Mouse (Mus musculus): ENCODE measurements around the gene Strip1. TPM values are rescaled to one million over a fixed set of nuclear protein-coding genes. Genes with fewer than 3 reads are reported as not detected.
A peak's percentile ranks its signal among the peaks of the same experiment; 100 is the strongest.

Gene Strip1
- total RNA-seq, 1 experiment from 2014 or later, result 21.6 TPM

DNA sequence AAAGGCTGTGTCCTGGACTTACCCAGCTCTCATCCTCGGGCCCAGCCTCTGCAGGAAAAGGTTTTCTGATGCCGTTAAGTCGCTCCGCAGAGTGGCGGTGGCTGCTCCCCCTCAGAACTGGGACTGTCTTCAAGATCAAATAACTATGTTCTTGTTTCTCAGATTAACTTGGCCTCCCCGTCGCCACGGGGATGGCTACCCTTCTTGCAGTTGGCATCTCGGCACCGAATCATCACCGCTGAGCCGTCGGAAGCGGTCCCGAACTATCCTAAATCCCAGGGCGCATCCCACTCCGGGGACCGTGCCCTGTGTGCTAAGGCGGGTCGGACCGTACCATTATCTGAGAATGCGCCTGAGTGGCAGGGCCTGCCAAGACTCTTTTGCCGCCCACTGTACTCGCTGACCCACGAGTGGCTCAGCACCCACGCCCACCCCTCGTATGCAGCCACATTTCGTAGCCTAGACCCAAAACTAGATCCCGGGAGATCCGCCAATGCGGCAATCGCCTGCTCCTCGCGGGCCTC lies 35.5 kb downstream of the Strip1 start:
- ATAC-seq (replicated peaks; ENCODE audit: low read depth, poor library complexity, severe bottlenecking), result 0 out of 2 replicates have a peak, but pooled peaks have one; percentile 2

DNA sequence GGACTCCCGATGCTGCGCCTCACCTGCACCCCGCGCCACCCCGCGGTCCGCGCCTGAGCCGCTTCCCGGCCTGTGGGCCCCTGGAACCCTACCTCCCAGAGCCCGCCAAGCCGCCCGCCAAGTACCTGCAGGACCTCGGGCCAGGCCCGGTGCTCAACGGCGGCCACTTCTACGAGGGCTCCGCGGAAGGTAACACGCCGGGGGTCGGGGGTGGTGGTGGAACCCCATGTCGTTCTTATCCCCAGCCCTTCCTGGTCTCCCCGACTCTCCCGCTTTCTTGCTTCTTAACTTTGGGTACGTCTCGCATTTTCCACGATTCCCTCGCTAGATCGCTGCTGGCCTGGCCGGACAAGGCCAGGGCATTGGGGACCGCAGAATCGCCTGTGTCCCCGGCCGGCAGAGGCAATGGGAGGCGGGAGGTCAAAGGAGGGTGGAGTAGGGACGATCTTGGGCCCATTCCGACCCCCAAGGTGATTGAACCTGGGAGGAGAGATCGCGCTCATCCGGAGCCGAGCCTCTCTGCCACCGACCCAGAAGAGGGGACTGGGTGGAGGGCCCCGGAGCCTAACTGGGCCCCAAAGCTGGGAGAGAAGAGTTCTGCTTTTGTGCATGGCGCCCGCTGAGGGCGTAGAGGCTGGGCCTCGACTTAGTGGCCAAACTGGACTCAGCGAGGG lies 36.1 kb downstream of the Strip1 start:
- ATAC-seq (replicated peaks; ENCODE audit: low read depth, poor library complexity, severe bottlenecking), result peak; percentile 27

DNA sequence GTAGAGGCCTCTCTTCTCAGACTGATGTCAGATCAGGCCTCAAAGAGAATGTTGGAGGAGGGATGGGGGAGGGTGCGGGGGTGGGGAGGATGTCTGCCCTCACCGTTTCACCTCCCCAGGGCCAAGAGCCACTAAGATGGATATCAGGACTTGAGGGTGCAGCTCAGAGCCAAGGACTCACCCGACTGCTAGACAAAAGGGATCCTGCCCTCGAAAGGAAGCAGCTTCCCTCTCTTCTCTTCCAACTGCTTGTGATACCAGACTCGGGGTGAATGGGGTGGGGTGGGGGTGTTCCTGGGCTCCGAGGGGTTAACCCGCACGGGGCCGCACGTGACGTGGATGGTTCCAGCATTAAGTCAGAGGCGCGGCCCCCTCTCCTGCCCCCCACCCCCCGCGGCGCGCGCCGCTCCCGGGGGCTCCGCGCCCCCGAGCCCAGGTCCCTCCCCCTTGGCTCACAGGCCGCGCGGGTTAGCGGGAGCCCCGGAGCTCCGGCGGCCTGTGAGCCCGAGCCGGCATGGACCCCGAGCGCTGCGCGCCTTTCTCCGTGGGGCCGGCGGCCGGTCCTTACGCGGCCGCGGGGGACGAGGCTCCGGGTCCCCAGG lies 36.7 kb downstream of the Strip1 start, which contains the start of gene Alx3:
TSS of gene Alx3 (plus strand) at position 370 of the 602 bp plus-strand sequence.
- ATAC-seq (replicated peaks; ENCODE audit: low read depth, poor library complexity, severe bottlenecking), result no peak

DNA sequence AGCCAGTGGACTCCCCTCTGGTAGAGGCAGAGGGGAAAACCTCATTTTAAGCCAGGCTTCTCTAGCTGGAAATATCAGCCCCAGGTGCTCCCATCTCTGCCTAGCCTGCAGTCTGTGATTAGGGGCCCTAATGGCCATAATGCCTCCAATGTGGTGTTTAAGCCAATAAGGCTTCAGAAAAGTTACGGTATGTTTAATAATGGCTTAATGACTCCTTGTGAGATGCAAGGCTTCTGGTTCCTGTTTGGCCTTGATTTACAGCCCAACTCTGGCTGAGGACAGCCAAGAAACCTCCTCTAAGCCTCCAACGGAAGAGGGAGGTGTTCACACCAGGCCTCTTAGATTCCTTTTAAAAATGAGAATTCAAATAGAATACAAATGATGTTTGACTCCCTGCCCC lies 37.9 kb downstream of the Strip1 start:
- no peak for ATAC-seq (replicated peaks; ENCODE audit: low read depth, poor library complexity, severe bottlenecking)

DNA sequence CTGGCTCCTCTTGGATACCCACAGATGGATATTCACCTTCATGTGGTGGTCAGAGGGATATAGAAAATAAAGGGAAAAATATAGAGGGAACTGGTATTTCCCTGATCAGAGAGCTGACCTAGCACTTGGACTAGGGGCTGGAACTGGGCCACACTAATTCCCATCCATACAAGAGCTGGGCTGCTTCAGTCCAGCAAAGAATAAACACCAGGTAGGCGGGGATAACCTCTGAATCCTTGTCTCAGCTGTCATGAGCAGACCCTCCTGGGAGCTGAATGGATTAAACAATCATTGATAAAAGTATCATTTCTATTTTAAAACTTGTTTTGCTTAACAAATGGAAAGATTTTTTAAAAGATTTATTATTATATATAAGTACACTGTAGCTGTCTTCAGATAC lies 39.9 kb downstream of the Strip1 start:
- ATAC-seq (replicated peaks; ENCODE audit: low read depth, poor library complexity, severe bottlenecking), result no peak

DNA sequence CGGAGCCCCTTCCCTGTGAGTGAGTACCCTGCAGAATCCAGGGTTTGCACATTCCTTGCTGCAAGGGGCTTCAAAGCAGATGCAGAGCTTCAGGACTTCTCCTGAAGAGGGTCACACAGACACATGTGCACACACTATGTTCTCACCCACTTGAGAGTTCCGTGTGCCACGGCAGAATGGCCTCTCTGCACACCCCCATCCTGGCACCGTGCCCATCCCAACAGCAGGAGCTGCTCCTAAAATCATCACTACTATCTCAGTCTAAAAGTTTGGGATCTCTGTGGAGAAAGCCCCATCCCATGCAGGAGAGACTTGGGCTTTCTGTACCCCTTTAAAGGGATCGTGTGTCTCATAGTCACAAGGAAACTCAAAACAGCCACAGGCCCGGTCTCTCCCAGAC lies 45.0 kb downstream of the Strip1 start:
- no peak for ATAC-seq (replicated peaks; ENCODE audit: low read depth, poor library complexity, severe bottlenecking)

DNA sequence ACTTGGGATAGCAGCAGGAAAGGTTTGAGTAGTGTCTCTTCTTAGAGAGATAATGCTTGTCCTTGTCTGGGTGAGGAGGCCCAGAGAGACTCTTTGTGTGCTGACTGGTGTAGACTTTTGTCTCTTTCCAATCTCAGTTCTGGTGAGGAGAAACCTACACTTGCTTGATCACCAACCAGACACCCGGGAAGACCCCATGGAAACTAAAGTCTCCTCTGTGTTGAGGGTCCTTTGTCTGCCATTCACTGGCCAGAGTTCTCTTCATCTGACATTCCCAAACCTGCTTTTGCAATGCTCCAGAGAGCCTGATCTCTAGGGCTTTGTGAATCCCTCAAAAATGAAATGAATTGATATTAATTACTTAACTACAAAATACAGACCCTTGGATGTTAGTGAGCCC lies 47.6 kb downstream of the Strip1 start:
- ATAC-seq (replicated peaks; ENCODE audit: low read depth, poor library complexity, severe bottlenecking), result no peak

DNA sequence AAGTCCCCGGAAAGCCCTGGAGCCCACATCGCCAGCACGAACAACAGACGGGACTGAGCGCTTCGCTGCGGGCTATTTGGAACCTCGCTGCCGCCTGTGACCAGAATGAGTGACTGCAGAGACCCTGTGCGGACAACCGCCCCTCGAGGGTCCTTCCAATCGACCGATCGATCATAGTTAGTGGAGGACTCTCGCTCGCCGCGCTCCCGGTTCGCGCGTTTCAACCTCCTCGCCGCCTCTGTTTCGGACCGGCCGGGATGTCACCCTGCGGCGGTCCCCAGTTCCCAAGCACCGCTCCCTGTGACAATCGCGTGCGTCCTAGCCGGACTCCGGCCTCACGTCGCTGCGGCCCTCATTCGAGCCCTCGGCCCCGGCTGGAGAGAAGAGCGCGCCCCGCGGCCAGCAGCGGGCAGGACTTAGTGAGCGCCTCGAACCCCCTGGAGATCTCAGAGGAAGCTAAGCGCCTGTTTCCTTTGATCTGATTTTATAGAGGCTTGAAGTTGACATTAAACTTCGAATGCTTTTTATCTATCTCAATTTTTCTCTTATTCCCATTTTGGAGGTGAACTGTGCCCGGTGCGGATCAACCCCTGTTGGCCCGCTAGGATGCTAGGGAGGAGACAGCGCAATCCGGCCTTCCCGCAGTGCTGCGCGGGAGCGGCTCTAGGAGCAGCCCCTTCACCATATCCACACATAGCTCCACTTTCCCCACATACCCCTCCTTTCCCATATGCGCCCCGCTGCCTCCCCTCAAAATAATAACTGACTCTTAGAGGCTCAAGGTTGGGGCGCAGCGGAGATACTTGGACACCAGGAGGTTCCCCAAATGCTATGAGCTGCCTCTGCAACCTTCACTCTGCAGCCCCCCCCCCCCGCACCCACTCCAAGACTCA lies 48.4 kb downstream of the Strip1 start:
- ATAC-seq (replicated peaks; ENCODE audit: low read depth, poor library complexity, severe bottlenecking), result no peak

DNA sequence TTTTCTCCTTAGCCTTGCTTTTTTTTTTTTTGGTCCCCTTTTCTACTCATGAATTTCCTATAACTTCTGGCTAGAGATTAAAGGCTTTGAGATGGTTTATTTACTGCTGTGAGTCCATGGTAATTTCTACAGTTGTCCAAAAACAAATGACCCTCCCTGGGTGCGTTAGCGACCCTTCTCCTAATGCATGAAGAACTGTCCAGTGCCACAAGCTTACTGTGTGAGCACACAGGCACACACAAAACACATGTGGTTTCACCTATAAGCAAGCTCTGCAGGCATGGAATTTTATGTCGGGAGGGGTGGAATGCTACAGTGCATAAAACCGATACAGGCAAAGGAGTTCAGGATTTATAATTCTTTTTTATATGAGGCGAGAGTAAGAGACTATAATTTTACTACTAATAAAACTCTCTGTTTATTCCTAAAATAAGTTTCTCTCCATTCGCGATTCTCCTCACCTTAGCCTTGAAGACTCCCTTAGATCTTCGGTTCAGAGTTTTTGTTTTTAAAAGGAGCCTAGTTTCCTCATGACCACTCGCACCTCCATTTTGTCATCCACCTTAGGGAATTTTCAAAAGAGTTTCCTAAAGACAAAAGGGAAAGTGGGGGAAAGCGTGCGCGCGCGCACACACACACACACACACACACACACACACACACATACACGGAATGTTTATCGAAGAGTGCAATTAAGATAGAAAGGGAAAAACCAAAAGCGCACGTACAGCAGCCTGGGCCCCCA lies 49.2 kb downstream of the Strip1 start:
- ATAC-seq (replicated peaks; ENCODE audit: low read depth, poor library complexity, severe bottlenecking), result no peak

DNA sequence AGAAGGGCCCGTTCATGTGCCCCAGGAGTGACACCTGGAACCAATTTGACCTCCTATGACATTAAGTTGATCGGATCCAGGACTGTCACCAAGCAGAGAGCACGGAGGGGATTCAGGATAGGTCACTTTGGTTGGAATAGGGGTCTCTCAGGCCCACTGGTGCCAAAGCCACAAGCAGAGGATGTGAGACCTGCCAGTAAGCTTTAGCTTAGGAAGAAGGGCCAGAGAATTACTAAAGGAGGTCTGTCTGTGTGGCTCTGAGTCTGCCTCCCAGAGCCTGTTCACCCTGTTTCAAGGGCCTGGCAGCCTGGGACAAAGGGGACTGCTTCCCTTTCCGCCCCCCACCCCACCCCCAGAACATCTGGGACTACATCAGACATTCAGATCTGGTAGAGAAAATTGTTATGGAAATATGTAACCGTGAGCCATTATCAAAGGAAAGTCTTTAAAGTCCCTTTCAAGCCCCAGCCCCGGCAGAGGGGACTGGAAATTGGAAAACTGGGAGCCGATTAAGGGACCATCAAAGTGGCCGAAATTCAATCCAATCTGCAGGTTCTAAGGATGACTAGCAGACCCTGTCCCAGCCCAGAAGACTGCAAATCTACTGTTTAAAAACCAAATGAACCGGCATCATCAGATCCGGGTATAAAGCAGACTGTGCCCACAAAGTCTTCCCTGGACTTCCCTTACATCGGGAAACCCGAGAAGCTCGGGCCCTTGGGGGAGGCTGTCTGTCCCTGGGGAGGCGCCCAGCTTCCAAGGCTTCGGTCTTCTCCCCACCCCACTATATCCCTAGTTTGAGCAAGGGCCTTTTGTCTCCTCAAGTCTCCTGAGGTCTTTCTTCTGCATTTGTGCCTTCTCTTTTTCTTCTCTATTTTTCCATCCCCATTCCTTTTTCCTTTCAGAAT lies 50.1 kb downstream of the Strip1 start:
- no peak for ATAC-seq (replicated peaks; ENCODE audit: low read depth, poor library complexity, severe bottlenecking)

DNA sequence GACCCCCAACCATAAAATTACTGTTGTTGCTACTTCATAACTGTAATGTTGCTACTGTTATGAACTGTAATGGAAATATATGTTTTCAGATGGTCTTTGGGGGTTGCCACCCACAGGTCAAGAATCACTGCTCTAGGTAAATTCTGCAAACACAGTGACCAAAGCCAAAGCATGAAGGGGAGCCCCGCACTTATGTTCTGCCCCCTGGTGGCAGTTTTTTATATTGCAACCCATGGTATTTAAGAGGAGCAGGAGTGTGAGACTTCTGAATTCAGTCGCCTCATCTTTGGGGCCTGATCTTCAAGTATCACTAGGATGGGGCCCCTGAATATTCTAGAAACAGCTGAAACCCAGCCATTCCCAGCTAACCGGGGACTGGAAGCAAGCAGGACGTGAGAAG lies 52.0 kb downstream of the Strip1 start:
- peak; percentile 60; the same call in 1 of the 2 replicates for ATAC-seq (replicated peaks; ENCODE audit: low read depth, poor library complexity, severe bottlenecking)

DNA sequence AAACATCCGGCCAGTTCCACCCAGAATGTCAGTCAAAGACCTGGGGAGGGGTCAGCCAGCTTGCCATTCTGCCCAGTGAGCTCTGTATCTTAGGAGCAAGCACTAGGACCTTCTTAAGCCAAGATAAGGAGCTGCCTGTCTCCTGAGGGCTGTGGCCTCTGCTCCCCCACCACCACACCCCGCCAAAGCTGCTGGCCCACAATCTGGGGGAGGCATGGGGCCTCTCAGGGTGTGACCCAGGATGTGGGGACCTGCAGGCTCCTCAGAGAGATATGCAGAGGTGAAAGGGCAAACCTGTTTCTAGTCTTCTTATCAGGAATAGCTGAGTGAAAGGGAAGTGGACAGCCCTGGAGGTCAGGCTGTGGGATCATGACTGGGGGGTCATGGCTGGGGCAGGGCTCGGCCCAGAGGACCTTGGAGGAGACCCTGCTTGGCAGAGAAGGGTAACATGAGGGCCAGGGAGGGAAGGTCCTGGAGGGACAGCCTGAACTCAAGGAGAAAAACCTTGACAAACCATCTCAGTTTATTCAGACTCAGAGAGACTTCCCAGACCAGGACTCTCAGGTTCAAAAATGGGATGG lies 53.6 kb downstream of the Strip1 start:
- peak; percentile 79 for ATAC-seq (replicated peaks; ENCODE audit: low read depth, poor library complexity, severe bottlenecking)

DNA sequence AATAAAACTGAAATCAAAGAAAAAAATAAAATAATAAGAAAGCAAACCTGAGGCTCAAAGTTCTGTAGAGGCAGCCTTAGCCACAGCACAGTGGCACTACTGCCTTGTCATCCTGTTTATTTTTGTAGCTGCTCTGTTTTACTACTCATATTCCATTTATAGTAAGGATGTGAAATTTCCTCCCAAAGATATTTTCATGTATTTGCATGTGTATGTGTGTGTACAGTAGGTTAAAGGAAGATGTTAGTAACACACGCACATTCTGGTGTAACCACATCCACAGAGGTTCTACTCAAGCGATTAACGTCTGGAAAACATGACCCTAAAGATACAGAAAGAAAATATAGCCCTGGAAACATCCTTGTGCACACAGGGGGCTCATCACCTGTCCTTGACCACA lies 54.7 kb downstream of the Strip1 start:
- no peak for ATAC-seq (replicated peaks; ENCODE audit: low read depth, poor library complexity, severe bottlenecking)

DNA sequence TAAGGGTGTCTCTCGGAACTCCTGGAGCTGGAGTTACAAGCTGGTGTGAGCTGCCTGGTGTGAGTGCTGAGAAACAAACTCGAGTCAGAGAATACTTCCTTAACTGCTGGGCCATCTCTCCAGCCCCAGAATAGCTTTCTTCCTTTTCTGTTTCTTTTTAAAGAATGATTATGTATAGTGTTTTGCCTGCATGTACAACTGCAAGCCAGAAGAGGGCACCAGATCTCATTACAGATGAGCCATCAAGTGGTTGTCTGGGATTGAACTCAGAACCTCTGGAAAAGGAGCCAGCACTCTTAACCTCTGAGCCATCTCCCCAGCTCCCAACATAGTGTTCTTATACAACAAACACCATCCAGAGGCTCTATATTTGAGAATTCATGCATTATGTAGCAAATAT lies 60.3 kb downstream of the Strip1 start:
- peak; percentile 66 for ATAC-seq (replicated peaks; ENCODE audit: low read depth, poor library complexity, severe bottlenecking)

DNA sequence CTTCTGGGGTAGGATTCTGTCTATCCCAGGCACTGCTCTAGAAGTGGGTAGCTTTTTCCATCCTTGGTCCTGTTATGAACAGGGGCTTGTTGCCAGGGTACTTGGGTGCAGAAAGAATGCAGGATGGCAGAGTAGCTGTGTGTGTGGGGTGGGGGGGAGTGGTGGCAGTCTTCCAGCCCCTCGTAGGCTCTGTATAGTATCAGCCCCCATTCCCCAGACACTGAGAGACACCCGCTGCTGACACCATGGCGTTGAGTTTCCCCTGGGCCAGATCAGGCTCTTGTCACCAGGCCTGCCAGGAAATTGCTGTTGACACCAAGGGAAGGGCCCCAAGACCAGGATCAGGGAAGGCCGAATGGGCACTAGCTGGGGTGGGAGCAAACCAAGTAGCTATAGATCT lies 62.8 kb downstream of the Strip1 start:
- no peak for ATAC-seq (replicated peaks; ENCODE audit: low read depth, poor library complexity, severe bottlenecking)

DNA sequence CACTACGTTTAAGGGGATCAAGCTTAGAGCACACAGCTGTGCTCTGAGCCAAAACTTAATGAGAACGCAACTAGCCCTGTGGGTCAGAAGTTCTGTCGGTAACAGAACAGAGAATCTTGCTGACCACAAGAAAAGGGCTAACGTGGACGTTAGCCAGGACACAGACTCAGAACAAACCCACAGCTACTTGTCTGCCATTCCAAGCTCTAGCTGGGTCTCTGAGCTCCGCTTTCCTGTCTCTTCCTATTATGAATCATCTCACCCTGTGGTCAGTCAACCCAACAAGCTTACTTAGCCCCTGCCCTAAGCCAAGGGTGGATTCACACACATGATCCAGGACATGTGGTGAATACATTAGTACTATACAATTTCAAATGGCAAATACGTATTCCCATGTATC lies 63.7 kb downstream of the Strip1 start:
- no peak for ATAC-seq (replicated peaks; ENCODE audit: low read depth, poor library complexity, severe bottlenecking)

DNA sequence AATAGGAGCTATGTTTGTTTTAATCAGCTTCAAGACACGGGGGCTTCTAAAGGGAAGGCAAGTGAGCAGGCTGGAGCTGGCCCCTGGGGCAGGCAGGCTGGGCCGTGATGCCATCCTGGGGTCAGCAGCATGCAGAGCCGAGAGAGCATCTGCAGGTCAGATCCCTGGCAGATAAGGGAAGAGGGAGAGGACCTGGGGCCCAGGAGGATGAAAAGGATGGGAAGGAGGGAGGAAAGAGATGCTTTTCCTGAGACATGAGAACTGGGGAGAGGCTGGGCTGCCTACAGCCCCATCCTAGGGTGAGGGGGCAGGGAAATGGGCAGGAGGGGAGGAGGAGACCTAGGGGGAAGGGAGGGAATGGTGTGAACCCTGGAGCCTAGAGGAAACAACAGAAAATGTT lies 66.2 kb downstream of the Strip1 start:
- no peak for ATAC-seq (replicated peaks; ENCODE audit: low read depth, poor library complexity, severe bottlenecking)

DNA sequence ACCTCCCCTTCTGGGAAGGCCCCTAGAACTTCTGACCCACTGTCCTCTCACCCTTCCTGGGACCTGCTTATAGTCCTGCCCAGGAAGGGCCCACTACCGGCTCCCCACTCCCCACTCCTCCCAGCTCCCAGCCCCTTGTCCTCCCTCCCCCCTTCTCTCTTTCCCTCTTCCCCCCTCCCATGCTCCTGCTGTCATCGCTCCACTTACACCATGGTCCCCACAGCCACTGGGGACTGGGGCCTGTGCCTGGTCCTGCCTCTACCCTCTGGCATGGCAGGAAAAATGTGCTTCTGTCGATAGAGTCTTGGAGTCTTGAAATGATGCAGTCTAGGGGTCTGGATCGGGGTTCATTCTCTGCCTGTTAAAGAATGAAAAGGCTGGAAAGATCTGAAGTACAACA lies 67.6 kb downstream of the Strip1 start:
- no peak for ATAC-seq (replicated peaks; ENCODE audit: low read depth, poor library complexity, severe bottlenecking)

DNA sequence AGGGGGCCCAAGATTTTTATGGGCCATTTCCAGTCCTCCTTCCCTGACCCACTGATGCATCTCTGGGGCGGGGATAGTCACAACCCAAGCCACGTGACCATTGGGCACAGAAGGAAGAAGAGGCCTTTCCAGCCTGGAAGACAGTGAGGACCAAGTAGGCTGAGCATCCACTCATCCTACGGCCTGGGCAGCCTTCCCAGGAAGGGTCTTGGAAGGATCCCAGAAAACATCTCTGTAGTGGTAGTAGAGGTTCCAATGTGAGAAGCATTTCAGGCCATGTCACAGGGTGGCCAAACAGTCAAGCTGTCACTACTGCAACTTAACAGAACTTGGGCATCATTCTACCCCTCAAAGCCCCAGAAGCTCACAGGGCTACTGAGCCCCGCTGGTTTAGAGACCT lies 68.9 kb downstream of the Strip1 start:
- ATAC-seq (replicated peaks; ENCODE audit: low read depth, poor library complexity, severe bottlenecking), result no peak
